Mouse (Mus musculus): ENCODE measurements around the gene Cadps. TPM values are rescaled to one million over a fixed set of nuclear protein-coding genes. Genes with fewer than 3 reads are reported as not detected.

Cadps gene
- polyA plus RNA-seq, 1 experiment from 2014 or later, result 2.3 TPM

DNA sequence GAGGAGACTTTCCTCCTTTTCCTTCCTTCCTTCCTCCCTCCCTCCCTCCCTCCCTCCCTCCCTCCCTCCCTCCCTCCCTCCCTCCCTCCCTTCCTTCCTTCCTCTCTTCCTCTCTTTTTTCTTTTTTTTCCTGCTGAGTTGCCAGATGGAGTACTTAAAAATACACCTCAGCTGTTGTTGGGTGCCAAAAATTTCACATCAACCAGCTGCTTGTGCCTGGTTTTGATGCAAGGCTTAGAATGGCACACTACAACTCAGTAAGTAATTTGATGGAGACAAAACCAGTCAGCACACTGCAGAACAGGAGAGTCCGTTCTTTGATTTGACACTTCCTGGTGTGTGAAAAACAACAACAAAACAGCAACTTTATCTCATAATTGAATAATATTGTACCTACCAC, 42.9 kb downstream of the Cadps start:
- Histone ChIP-seq H3K36me3 (ENCODE audit: control insufficient read depth, insufficient read depth, low read length) (no peaks in the 10 kb centered on the region), H3K4me2 (ENCODE audit: low read depth, low read length) (no peak overlapping the region), H3K4me3 (replicated peaks; ENCODE audit: low read length) (no peak overlapping the region), H3K9ac (ENCODE audit: low read length) (no peak overlapping the region), H3K9me3 (replicated peaks; ENCODE audit: control insufficient read depth, low read length) (no peaks in the 10 kb centered on the region), H3K4me1 (ENCODE audit: control insufficient read depth, insufficient read depth, low read length) (no peaks in the 10 kb centered on the region), H3K27ac (ENCODE audit: low read length) (no peak overlapping the region), H3K27me3 (ENCODE audit: control insufficient read depth, insufficient read depth, low read length) (no peaks in the 10 kb centered on the region)
- 80% methylated on average over 1 of the region's 1 CpGs for WGBS
- ATAC-seq (ENCODE audit: insufficient read depth, low FRiP score), result no peak

DNA sequence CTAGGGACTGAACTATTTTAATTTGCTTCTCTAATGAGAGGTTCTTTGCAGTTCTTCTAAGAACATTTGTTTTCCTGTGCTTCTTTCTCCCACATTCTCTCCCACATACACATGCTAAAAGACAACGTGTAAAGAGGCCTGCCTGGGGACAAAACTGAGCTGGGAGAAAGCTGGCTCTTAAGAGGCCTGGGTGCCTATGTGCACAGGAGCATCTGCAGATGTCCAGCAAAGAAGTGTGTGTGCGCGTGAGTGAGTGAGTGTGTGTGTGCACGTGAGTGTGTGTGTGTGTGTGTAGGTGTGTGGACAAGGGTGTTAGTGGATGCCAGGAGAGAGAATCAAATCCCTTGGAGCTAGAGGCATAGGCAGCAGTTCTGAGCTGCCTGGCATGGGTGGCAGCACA, 44.9 kb downstream of the Cadps start:
- WGBS, result 76% methylated on average over 4 of the region's 4 CpGs
- Histone ChIP-seq H3K36me3 (ENCODE audit: control insufficient read depth, insufficient read depth, low read length) (no peaks in the 10 kb centered on the region), H3K9me3 (replicated peaks; ENCODE audit: control insufficient read depth, low read length) (no peaks in the 10 kb centered on the region), H3K9ac (ENCODE audit: low read length) (no peak overlapping the region), H3K4me3 (replicated peaks; ENCODE audit: low read length) (no peak overlapping the region), H3K27me3 (ENCODE audit: control insufficient read depth, insufficient read depth, low read length) (no peaks in the 10 kb centered on the region), H3K4me1 (ENCODE audit: control insufficient read depth, insufficient read depth, low read length) (no peaks in the 10 kb centered on the region), H3K27ac (ENCODE audit: low read length) (no peak overlapping the region), H3K4me2 (ENCODE audit: low read depth, low read length) (no peak overlapping the region)
- no peak for ATAC-seq (ENCODE audit: insufficient read depth, low FRiP score)

DNA sequence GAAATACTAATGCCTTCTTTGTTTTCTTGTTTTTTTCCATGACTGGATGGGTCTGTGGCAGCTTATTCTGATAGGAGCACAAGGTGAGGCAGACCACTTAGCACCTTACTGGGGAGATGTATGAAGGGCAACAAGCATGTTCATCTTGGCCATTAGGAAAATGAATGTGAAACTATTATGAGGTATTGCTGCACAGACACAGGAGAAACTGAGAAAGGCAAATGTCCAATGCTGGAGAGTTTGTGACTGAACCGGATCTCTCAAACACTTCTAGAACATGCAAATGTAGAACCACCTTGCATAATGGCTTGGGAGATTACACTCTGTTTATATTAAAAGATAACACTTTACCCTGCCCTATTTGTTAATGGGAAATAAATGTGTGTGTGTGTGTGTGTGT, 54.0 kb downstream of the Cadps start:
- ATAC-seq (ENCODE audit: insufficient read depth, low FRiP score), result no peak
- WGBS, result 39% methylated on average over 1 of the region's 1 CpGs
- no peaks in the 10 kb centered on the region for H3K9me3 ChIP-seq (replicated peaks; ENCODE audit: control insufficient read depth, low read length)
- H3K4me1 ChIP-seq (ENCODE audit: control insufficient read depth, insufficient read depth, low read length), result no peaks in the 10 kb centered on the region
- no peak overlapping the region for H3K9ac ChIP-seq (ENCODE audit: low read length)
- H3K36me3 ChIP-seq (ENCODE audit: control insufficient read depth, insufficient read depth, low read length), result no peaks in the 10 kb centered on the region
- no peak overlapping the region for H3K4me2 ChIP-seq (ENCODE audit: low read depth, low read length)
- no peak overlapping the region for H3K4me3 ChIP-seq (replicated peaks; ENCODE audit: low read length)
- H3K27ac ChIP-seq (ENCODE audit: low read length), result no peak overlapping the region
- no peaks in the 10 kb centered on the region for H3K27me3 ChIP-seq (ENCODE audit: control insufficient read depth, insufficient read depth, low read length)

DNA sequence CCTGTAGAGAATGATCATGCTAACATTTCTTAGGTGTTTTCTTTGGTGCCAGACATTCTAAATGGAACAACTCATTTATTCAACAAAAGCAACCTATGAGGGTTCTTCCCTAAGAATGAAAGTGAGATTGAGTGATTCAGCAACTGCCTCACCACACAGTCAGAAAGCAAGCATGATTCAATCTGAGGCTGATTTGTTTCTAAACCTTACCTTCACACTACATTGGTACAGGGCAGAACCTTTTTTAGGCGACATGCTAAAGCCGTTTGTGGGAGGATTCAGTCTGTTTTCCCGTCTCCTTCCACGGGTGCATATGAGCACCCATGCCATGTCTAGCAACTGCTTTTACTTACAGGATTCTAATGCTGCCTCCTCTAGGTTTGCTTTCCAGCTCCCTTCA, 69.6 kb downstream of the Cadps start:
- no peaks in the 10 kb centered on the region for H3K27me3 ChIP-seq (ENCODE audit: control insufficient read depth, insufficient read depth, low read length)
- no peaks in the 10 kb centered on the region for H3K9me3 ChIP-seq (replicated peaks; ENCODE audit: control insufficient read depth, low read length)
- ATAC-seq (ENCODE audit: insufficient read depth, low FRiP score), result no peak
- H3K4me1 ChIP-seq (ENCODE audit: control insufficient read depth, insufficient read depth, low read length), result no peaks in the 10 kb centered on the region
- H3K9ac ChIP-seq (ENCODE audit: low read length), result no peak overlapping the region
- H3K36me3 ChIP-seq (ENCODE audit: control insufficient read depth, insufficient read depth, low read length), result no peaks in the 10 kb centered on the region
- WGBS, result 84% methylated on average over 4 of the region's 4 CpGs
- H3K4me3 ChIP-seq (replicated peaks; ENCODE audit: low read length), result no peak overlapping the region
- H3K27ac ChIP-seq (ENCODE audit: low read length), result no peak overlapping the region
- H3K4me2 ChIP-seq (ENCODE audit: low read depth, low read length), result no peak overlapping the region

DNA sequence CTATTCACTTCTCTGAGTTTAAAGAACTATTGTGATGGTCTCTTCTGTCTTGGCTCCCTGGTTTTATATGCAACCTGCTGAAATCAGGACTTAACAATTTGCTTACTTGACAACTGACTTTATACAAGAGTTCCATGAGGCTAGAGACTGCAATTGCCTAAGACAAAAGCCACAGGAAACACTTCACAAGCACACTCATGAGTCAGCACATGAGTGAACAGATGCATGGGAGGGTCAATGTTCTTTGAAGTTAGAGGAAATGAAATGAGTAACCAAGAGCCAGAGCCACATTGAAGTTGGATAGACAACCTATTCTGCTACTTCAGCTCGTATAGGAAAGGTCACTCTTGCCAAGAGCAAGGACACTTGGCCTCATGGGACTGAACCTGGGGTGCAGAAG, 71.1 kb downstream of the Cadps start:
- H3K4me2 ChIP-seq (ENCODE audit: low read depth, low read length), result no peak overlapping the region
- H3K27ac ChIP-seq (ENCODE audit: low read length), result no peak overlapping the region
- no peak overlapping the region for H3K9ac ChIP-seq (ENCODE audit: low read length)
- no peak overlapping the region for H3K4me3 ChIP-seq (replicated peaks; ENCODE audit: low read length)
- no peaks in the 10 kb centered on the region for H3K4me1 ChIP-seq (ENCODE audit: control insufficient read depth, insufficient read depth, low read length)
- H3K27me3 ChIP-seq (ENCODE audit: control insufficient read depth, insufficient read depth, low read length), result no peaks in the 10 kb centered on the region
- H3K36me3 ChIP-seq (ENCODE audit: control insufficient read depth, insufficient read depth, low read length), result no peaks in the 10 kb centered on the region
- no peaks in the 10 kb centered on the region for H3K9me3 ChIP-seq (replicated peaks; ENCODE audit: control insufficient read depth, low read length)
- 47% methylated on average over 1 of the region's 1 CpGs for WGBS
- ATAC-seq (ENCODE audit: insufficient read depth, low FRiP score), result no peak

DNA sequence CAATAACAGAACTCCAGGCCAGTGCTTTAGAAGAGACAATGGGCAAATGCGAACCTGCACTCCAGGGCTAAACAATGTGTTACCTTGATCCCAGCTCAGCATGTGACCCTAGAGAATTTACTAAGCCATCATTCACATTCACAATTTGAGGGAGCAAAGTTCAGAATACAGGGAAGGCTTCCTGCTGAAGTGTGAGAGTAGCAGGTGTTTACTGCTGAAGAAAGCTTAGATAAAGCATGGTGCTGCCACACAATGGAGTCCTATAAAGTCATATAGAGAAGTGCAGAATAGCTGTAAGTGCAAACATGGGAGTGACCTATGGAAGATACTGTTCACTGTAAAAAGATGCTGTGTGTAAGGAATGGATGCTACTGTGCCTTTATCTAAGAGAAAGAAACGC, 91.9 kb downstream of the Cadps start:
- H3K36me3 ChIP-seq (ENCODE audit: control insufficient read depth, insufficient read depth, low read length), result no peaks in the 10 kb centered on the region
- WGBS, result 66% methylated on average over 2 of the region's 2 CpGs
- H3K9ac ChIP-seq (ENCODE audit: low read length), result no peak overlapping the region
- no peaks in the 10 kb centered on the region for H3K27me3 ChIP-seq (ENCODE audit: control insufficient read depth, insufficient read depth, low read length)
- H3K9me3 ChIP-seq (replicated peaks; ENCODE audit: control insufficient read depth, low read length), result no peaks in the 10 kb centered on the region
- ATAC-seq (ENCODE audit: insufficient read depth, low FRiP score), result no peak
- H3K4me1 ChIP-seq (ENCODE audit: control insufficient read depth, insufficient read depth, low read length), result no peaks in the 10 kb centered on the region
- no peak overlapping the region for H3K27ac ChIP-seq (ENCODE audit: low read length)
- H3K4me2 ChIP-seq (ENCODE audit: low read depth, low read length), result no peak overlapping the region
- H3K4me3 ChIP-seq (replicated peaks; ENCODE audit: low read length), result no peak overlapping the region

DNA sequence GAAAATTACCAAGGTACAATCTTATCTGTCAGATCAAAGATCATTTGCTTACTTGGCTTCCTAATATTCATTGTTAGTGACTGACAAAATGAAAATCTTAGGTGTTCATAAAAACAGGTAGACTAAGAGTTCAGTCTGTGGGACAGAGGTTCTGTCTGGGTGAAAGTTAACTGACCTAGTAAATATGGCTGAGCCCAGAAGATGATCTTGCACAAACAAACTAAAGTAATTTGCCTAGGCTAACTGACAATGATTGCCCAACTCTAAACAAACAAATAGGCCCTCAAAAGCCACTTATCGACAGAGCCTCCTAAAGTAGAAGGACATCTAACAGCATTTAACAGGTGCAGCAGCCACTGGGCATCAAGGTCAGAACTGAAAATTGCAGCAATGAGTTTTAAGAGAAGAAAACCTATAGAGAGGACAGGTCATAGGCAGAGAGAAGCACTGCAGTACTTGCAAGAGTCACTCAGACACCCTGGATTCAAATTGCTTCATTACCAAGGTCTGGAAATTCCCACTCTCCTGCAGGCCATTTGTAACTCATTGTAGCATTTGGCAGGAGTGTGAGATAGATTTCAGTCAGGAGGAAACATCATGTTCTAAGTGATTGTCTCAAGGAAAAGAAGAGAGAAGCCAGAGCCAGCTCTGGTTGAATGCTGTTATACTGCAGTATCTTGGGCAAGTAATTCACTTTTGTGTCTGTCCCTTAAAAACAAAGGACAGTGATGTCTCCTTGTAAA, 100.3 kb downstream of the Cadps start:
- no peaks in the 10 kb centered on the region for H3K36me3 ChIP-seq (ENCODE audit: control insufficient read depth, insufficient read depth, low read length)

DNA sequence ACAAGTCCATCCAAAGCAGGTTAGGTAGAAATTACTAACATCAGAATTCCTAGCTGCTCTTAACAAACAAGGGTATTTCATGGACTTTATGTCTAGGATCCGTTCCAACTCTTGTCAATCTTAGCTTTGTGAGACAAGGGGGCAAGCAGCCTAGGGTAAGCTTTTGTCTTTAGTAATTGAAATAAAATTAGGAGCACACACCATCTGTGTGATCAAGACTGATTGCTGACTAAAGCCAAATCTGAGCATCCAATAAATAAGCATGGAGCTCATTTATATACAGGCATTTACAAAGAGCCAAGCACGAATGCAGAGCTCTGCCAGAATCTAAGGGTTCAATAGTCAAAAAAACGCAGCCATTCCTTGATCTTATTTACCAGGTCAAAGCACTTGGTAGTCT, 104.1 kb downstream of the Cadps start:
- 79% methylated on average over 3 of the region's 3 CpGs for WGBS
- no peak overlapping the region for H3K4me3 ChIP-seq (replicated peaks; ENCODE audit: low read length)
- H3K4me2 ChIP-seq (ENCODE audit: low read depth, low read length), result no peak overlapping the region
- no peaks in the 10 kb centered on the region for H3K4me1 ChIP-seq (ENCODE audit: control insufficient read depth, insufficient read depth, low read length)
- H3K9me3 ChIP-seq (replicated peaks; ENCODE audit: control insufficient read depth, low read length), result no peaks in the 10 kb centered on the region
- H3K27ac ChIP-seq (ENCODE audit: low read length), result no peak overlapping the region
- no peaks in the 10 kb centered on the region for H3K27me3 ChIP-seq (ENCODE audit: control insufficient read depth, insufficient read depth, low read length)
- no peak for ATAC-seq (ENCODE audit: insufficient read depth, low FRiP score)
- no peak overlapping the region for H3K9ac ChIP-seq (ENCODE audit: low read length)
- no peaks in the 10 kb centered on the region for H3K36me3 ChIP-seq (ENCODE audit: control insufficient read depth, insufficient read depth, low read length)

More for the DNA sequence above, 100.3 kb downstream of the Cadps start:
- H3K4me2 ChIP-seq (ENCODE audit: low read depth, low read length), result no peak overlapping the region
- no peak overlapping the region for H3K4me3 ChIP-seq (replicated peaks; ENCODE audit: low read length)
- no peak overlapping the region for H3K27ac ChIP-seq (ENCODE audit: low read length)
- 47% methylated on average over 1 of the region's 1 CpGs for WGBS
- no peaks in the 10 kb centered on the region for H3K4me1 ChIP-seq (ENCODE audit: control insufficient read depth, insufficient read depth, low read length)
- no peaks in the 10 kb centered on the region for H3K27me3 ChIP-seq (ENCODE audit: control insufficient read depth, insufficient read depth, low read length)
- H3K9ac ChIP-seq (ENCODE audit: low read length), result no peak overlapping the region
- ATAC-seq (ENCODE audit: insufficient read depth, low FRiP score), result no peak
- H3K9me3 ChIP-seq (replicated peaks; ENCODE audit: control insufficient read depth, low read length), result no peaks in the 10 kb centered on the region

DNA sequence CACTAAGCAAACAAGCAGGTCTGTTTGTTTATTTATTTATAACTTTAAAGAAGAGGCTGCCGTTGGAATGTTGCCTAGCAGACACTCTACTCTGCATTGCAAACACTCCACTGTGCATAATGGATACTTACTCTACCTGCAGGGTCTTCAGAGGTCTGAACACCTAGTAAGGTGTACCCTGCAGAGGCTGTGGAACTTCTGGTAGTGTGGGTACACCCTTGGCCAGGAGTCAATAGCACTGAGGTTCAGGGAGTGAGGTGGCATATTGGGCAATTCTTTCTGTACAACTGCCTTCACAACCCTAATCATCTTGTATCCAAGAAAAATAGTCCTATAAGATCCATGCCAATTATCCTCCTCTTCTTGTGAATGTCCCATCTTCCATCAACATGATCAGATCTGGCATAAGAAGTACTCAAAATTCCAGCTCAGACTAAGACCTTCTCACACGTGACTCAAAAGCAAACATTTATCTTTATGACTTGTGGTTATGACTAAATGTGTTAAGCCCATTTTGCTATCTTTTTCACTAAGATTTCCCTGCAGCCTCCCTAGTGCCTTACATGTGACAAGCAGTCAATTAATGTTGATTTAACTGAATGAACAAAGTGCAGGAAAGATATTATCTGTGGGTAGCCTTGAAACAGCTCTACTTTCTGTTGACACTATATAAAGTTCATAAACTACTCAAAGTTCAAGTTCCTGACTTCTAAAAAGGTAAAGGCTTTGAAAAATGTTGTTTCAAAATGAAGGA, 106.8 kb downstream of the Cadps start:
- ATAC-seq (ENCODE audit: insufficient read depth, low FRiP score), result peak; percentile 80; the same call in 1 of the 2 replicates
- WGBS, result 31% methylated on average over 2 of the region's 2 CpGs
- no peaks in the 10 kb centered on the region for H3K4me1 ChIP-seq (ENCODE audit: control insufficient read depth, insufficient read depth, low read length)
- no peak overlapping the region for H3K4me3 ChIP-seq (replicated peaks; ENCODE audit: low read length)
- no peak overlapping the region for H3K27ac ChIP-seq (ENCODE audit: low read length)
- H3K27me3 ChIP-seq (ENCODE audit: control insufficient read depth, insufficient read depth, low read length), result no peaks in the 10 kb centered on the region
- H3K4me2 ChIP-seq (ENCODE audit: low read depth, low read length), result no peak overlapping the region
- H3K36me3 ChIP-seq (ENCODE audit: control insufficient read depth, insufficient read depth, low read length), result no peaks in the 10 kb centered on the region
- no peaks in the 10 kb centered on the region for H3K9me3 ChIP-seq (replicated peaks; ENCODE audit: control insufficient read depth, low read length)
- H3K9ac ChIP-seq (ENCODE audit: low read length), result no peak overlapping the region
